Mouse (Mus musculus) induced T-regulatory cell, adult 2 months (primary cell): ENCODE data around the gene Ccdc80.
A peak's percentile ranks its signal among the peaks of the same experiment; 100 is the strongest.

Experiments used
- DNase-seq: peaks from one replicate; pipeline ENCODE4 v3.0.0-alpha.2; 2012; ENCODE audit warnings: low read depth

The Ccdc80 gene

GRCm38 (mm10) chr16:45117200-45117599 lies 24.0 kb downstream of the Ccdc80 start:
- no peak for DNase-seq

GRCm38 (mm10) chr16:45118760-45119159 lies 25.6 kb downstream of the Ccdc80 start:
- no peak for DNase-seq

- DNase-seq = no peak
These were observed 27.7 kb downstream of the Ccdc80 start for GRCm38 (mm10) chr16:45120844-45121425.

GRCm38 (mm10) chr16:45122571-45122970 lies 29.4 kb downstream of the Ccdc80 start:
- DNase-seq = no peak

GRCm38 (mm10) chr16:45124230-45125203 lies 31.3 kb downstream of the Ccdc80 start:
- peak; percentile 51 for DNase-seq

GRCm38 (mm10) chr16:45127936-45128710 lies 34.9 kb downstream of the Ccdc80 start:
- no peak for DNase-seq

- peak; percentile 39 for DNase-seq
These were observed 48.5 kb downstream of the Ccdc80 start for GRCm38 (mm10) chr16:45141711-45142110.

- DNase-seq = no peak
These were observed 49.4 kb downstream of the Ccdc80 start for GRCm38 (mm10) chr16:45142565-45142964.

- DNase-seq = no peak
These were observed 51.9 kb downstream of the Ccdc80 start for GRCm38 (mm10) chr16:45145119-45145518.

GRCm38 (mm10) chr16:45148488-45149082 lies 55.4 kb downstream of the Ccdc80 start:
- no peak for DNase-seq

GRCm38 (mm10) chr16:45154741-45155250 lies 61.6 kb downstream of the Ccdc80 start:
- DNase-seq = no peak

- DNase-seq = no peak
These were observed 64.9 kb downstream of the Ccdc80 start for GRCm38 (mm10) chr16:45158136-45158521.

GRCm38 (mm10) chr16:45158522-45159388 lies 65.6 kb downstream of the Ccdc80 start, which contains the start of the genes Slc35a5 and Atg3:
Slc35a5 (minus strand) TSS chr16:45158706.
Atg3 (plus strand) TSS chr16:45158785.
- peak; percentile 98 for DNase-seq

GRCm38 (mm10) chr16:45159389-45159716 lies 66.2 kb downstream of the Ccdc80 start:
- DNase-seq = no peak
